Mouse (Mus musculus) frontal cortex, adult (tissue): Measurements from ENCODE around the gene Fam196b.

Experiments
- ATAC-seq: cut with Nextera tagmentation; 2 replicates; pipeline ENCODE4 v1.9.2; 2017; ENCODE audit warnings: mild to moderate bottlenecking, moderate library complexity, mixed read lengths; ENCODE audit not compliant: low TSS enrichment

The Fam196b gene

GRCm38 (mm10) chr11:34332344-34333031 is 17.9 kb downstream of the Fam196b start:
- ATAC-seq = no peak

- no peak for ATAC-seq
Measured at GRCm38 (mm10) chr11:34337907-34338306, 23.3 kb downstream of the Fam196b start.

GRCm38 (mm10) chr11:34339693-34340092 is 25.1 kb downstream of the Fam196b start:
- no peak for ATAC-seq

GRCm38 (mm10) chr11:34343742-34344307 is 29.2 kb downstream of the Fam196b start:
- no peak for ATAC-seq

GRCm38 (mm10) chr11:34344310-34344709 is 29.7 kb downstream of the Fam196b start:
- ATAC-seq = no peak

GRCm38 (mm10) chr11:34348287-34348918 is 33.8 kb downstream of the Fam196b start:
- peak; percentile 44; the same call in 1 of the 2 replicates for ATAC-seq

GRCm38 (mm10) chr11:34349453-34350056 is 34.9 kb downstream of the Fam196b start:
- no peak for ATAC-seq

- ATAC-seq = no peak
Measured at GRCm38 (mm10) chr11:34355406-34355805, 40.8 kb downstream of the Fam196b start.

GRCm38 (mm10) chr11:34356109-34356508 is 41.5 kb downstream of the Fam196b start:
- ATAC-seq = peak; percentile 67

- no peak for ATAC-seq
Measured at GRCm38 (mm10) chr11:34372224-34372623, 57.6 kb downstream of the Fam196b start.

GRCm38 (mm10) chr11:34375557-34375956 is 60.9 kb downstream of the Fam196b start:
- ATAC-seq = no peak

- ATAC-seq = no peak
Measured at GRCm38 (mm10) chr11:34377649-34378048, 63.0 kb downstream of the Fam196b start.

- ATAC-seq = no peak
Measured at GRCm38 (mm10) chr11:34383501-34383900, 68.9 kb downstream of the Fam196b start.

- ATAC-seq = no peak
Measured at GRCm38 (mm10) chr11:34384178-34384577, 69.6 kb downstream of the Fam196b start.

GRCm38 (mm10) chr11:34385001-34385688 is 70.5 kb downstream of the Fam196b start:
- ATAC-seq = no peak

- ATAC-seq = no peak
Measured at GRCm38 (mm10) chr11:34389261-34390116, 74.9 kb downstream of the Fam196b start.

GRCm38 (mm10) chr11:34392105-34392504 is 77.5 kb downstream of the Fam196b start:
- ATAC-seq = no peak

GRCm38 (mm10) chr11:34395802-34396201 is 81.2 kb downstream of the Fam196b start:
- no peak for ATAC-seq

- no peak for ATAC-seq
Measured at GRCm38 (mm10) chr11:34397661-34398060, 83.0 kb downstream of the Fam196b start.

GRCm38 (mm10) chr11:34398555-34398954 is 83.9 kb downstream of the Fam196b start:
- no peak for ATAC-seq

GRCm38 (mm10) chr11:34401343-34401742 is 86.7 kb downstream of the Fam196b start:
- peak; percentile 83 for ATAC-seq
